Mouse (Mus musculus) CD4-positive naive resting alpha-beta T cell, adult 76 days (primary cell): Measurements from ENCODE around the gene Spata13. TPM values are rescaled to one million over a fixed set of nuclear protein-coding genes. Genes with fewer than 3 reads are reported as not detected.

Experiments
- total RNA-seq: library from RNA; stranded (reverse); gene quantifications from one replicate; pipeline ENCODE4 v1.2.4, GENCODE M21; 2023

Gene Spata13
- 134 TPM for total RNA-seq

DNA sequence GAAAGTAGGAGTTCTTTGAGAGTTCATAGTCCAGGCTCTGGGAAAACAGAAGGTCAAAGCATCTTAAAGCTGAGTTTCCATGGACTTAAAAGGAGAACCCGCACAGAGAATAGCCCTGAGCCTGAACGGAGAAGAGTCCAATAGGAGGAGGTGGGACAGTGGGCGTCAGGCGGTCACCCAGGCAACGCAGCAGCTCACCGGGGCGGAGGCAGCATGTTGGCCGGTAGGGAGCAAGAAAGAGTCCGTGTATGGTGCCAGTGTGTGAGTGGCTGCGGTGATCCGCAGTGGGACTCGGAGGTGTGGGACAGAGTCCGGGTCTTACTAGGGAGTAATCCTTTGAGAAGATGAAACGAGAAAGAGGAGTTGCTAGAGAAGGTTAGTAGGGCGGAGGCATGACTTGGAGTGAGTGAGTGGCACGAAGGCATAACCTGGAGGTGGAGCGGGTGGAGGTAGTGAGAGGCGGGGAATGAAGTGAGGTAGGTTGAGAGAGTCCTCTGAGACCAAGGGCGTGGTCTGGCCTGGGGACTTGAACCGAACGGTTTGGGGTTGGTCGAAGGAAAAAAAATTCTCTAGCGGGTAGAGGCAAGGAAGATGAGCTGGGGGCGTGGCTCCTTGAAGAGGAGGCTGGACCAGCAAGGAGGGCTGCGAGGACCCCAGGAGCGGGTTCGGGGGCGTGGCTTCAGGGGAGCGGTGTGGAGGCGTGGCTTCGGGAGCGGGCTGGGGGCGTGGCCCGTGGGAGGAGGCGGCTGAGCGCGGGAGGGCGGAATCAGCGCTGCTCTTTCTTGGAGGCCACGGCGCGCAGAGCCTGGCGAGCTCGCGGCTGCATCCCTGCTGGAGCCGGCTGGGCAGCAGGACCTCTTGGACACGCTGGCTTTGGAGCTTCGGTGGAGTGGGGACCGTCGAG lies at the start of gene Spata13:
Gene Spata13, plus strand, starts transcription at position 41 of the 904 bp plus-strand sequence.

DNA sequence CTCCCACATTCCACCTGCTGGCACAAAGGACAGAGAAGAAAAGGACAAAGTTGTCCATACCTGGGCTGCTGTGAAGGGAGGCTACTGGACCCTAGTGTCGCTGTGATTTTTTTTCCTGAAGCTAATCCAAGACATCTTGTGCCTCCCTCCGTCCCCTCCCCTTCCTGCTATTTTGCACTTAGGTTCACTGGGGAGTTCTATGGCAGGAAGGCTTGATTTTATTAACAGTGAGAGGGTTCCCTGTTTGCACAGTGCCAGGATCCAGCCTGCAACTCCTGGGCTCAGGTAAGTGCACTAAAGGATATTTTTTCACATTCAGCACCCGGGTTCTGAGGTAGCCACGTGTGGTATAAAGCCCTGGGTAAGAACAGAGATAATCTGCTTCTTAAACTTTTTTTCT lies 134.1 kb downstream of the Spata13 start, which contains the start of gene C1qtnf9:
Gene C1qtnf9, plus strand, starts transcription at position 251 of the 400 bp plus-strand sequence.

DNA sequence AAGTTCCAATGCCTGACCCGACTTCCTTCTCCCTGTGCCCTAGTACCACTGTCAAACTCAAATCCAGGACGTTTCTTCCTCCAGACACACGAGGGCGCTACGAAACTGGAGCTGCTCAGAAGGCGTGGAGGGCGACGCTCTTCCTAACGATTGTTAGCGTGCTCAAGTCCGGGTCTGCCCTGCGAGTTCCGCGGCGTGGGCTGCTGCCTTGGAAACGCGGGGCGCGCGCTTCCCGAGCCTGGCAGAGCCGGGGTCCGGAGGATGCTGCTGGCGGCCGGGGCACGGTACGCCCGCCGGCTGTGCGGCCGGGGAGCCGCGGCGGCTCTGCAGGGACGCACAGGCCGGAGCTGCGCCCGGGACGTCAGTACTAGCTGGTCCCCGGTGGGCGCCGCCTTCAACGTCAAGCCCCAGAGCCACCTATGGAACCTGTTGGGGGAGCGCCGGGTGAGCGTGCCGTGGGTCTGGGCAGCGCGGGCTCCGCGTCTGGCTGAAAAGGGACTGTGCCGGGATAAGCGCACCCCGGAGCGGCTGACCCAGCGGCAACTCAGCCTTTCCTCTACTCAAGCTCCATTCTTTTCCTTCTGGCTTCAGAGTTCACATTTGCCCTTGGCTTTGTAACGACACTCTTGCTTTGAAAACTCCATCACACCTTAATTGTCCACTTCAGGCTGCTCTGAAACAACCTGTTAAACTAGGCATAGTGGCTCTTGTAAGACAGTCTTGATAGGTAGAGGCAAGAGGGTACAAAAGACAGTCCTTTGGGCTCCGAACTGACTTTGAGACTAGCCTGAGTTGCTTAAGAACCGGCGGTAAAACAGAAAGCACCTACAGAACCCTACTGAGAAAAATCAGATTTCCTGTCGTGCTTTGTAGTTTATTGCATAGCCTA lies 150.9 kb downstream of the Spata13 start, which contains the start of gene Mipep:
Gene Mipep, plus strand, starts transcription at position 147 of the 889 bp plus-strand sequence.

Other genes starting within 250 kb of the Spata13 start
- 0.38 TPM for gene C1qtnf9, start 134.1 kb downstream of the Spata13 start, total RNA-seq
- gene Mipep, start 150.6 kb downstream of the Spata13 start, total RNA-seq, result 12.1 TPM